Mouse (Mus musculus) neural tube, embryonic 13.5 days (tissue): ENCODE results near the gene Plekho2. TPM values are rescaled to one million over a fixed set of nuclear protein-coding genes. Genes with fewer than 3 reads are reported as not detected.

Experiments used
- ATAC-seq: fragments of 200-750 bp; cut with Nextera tagmentation; 2 replicates; pipeline ENCODE4 v1.8.0; 2017; ENCODE audit warnings: low read depth, mild to moderate bottlenecking, moderate TSS enrichment, moderate library complexity
- H3K27ac ChIP-seq: fragments of 300-500 bp; sonication (generic); replicated peaks from 2 replicates; pipeline ENCODE4 v1.5.1; 2015; ENCODE audit warnings: moderate library complexity, mild to moderate bottlenecking, inconsistent platforms
- H3K27me3 ChIP-seq: fragments of 300-500 bp; sonication (generic); 2 replicates; pipeline ENCODE4 v1.6.1; 2015; ENCODE audit warnings: mild to moderate bottlenecking, inconsistent platforms
- H3K36me3 ChIP-seq: fragments of 300-500 bp; sonication (generic); 2 replicates; pipeline ENCODE4 v1.6.1; 2015; ENCODE audit warnings: mild to moderate bottlenecking, inconsistent platforms
- H3K4me1 ChIP-seq: fragments of 300-500 bp; sonication (generic); replicated peaks from 2 replicates; pipeline ENCODE4 v1.6.1; 2015; ENCODE audit warnings: inconsistent platforms
- H3K4me2 ChIP-seq: fragments of 300-500 bp; sonication (generic); 2 replicates; pipeline ENCODE4 v1.6.1; 2015; ENCODE audit warnings: inconsistent platforms, mild to moderate bottlenecking, moderate library complexity
- H3K4me3 ChIP-seq: fragments of 300-500 bp; sonication (generic); 2 replicates; pipeline ENCODE4 v1.5.1; 2015; ENCODE audit warnings: mild to moderate bottlenecking, inconsistent platforms
- H3K9ac ChIP-seq: fragments of 300-500 bp; sonication (generic); 2 replicates; pipeline ENCODE4 v1.6.1; 2015; ENCODE audit warnings: moderate library complexity, mild to moderate bottlenecking, inconsistent platforms
- H3K9me3 ChIP-seq: fragments of 300-500 bp; sonication (generic); 2 replicates; pipeline ENCODE4 v1.6.1; 2016; ENCODE audit warnings: inconsistent platforms
- WGBS: fragments of 180-500 bp; shearing (Covaris S2); methylation state at CpG from one replicate; pipeline ENCODE4 v1.1.7; 2015; 5-methylcytosine and 5-hydroxymethylcytosine counted together
- polyA plus RNA-seq: library from polyadenylated mRNA; unstranded; fragments of >200 nt; fragmentation: Nextera tagmentation; extraction: Ambion mirVana; gene quantifications from 2 replicates; pipeline ENCODE4 v1.2.1, GENCODE M21; 2015

The Plekho2 gene
- polyA plus RNA-seq, 1 experiment from 2014 or later: 9.5 TPM

- Histone ChIP-seq H3K4me3 (no peak overlapping the region), H3K4me2 (no peak overlapping the region), H3K9ac (no peak overlapping the region), H3K36me3 (no peaks in the 10 kb centered on the region), H3K27ac (no peak overlapping the region), H3K4me1 (no peaks in the 10 kb centered on the region), H3K27me3 (no peaks in the 10 kb centered on the region), H3K9me3 (no peaks in the 10 kb centered on the region)
- 83% methylated on average over 10 of the region's 11 CpGs for WGBS
- no peak for ATAC-seq
Measured at GRCm38 (mm10) chr9:65535789-65536469, 43.9 kb downstream of the Plekho2 start.

GRCm38 (mm10) chr9:65535191-65535722, 44.6 kb downstream of the Plekho2 start:
- no peak overlapping the region for H3K4me3 ChIP-seq
- no peaks in the 10 kb centered on the region for H3K27me3 ChIP-seq
- no peaks in the 10 kb centered on the region for H3K4me1 ChIP-seq
- 76% methylated on average over 3 of the region's 3 CpGs for WGBS
- no peaks in the 10 kb centered on the region for H3K9me3 ChIP-seq
- H3K27ac ChIP-seq: no peak overlapping the region
- H3K9ac ChIP-seq: no peak overlapping the region
- H3K4me2 ChIP-seq: no peak overlapping the region
- no peaks in the 10 kb centered on the region for H3K36me3 ChIP-seq
- ATAC-seq: no peak

- no peaks in the 10 kb centered on the region for H3K9me3 ChIP-seq
- no peak overlapping the region for H3K27ac ChIP-seq
- H3K36me3 ChIP-seq: no peaks in the 10 kb centered on the region
- ATAC-seq: no peak
- no peak overlapping the region for H3K9ac ChIP-seq
- 83% methylated on average over 3 of the region's 3 CpGs for WGBS
- no peak overlapping the region for H3K4me2 ChIP-seq
- H3K4me1 ChIP-seq: no peaks in the 10 kb centered on the region
- no peak overlapping the region for H3K4me3 ChIP-seq
- no peaks in the 10 kb centered on the region for H3K27me3 ChIP-seq
Measured at GRCm38 (mm10) chr9:65534111-65534510, 45.7 kb downstream of the Plekho2 start.

- WGBS: 69% methylated on average over 8 of the region's 8 CpGs
- no peak overlapping the region for H3K4me3 ChIP-seq
- no peaks in the 10 kb centered on the region for H3K27me3 ChIP-seq
- no peaks in the 10 kb centered on the region for H3K36me3 ChIP-seq
- no peak overlapping the region for H3K27ac ChIP-seq
- H3K9ac ChIP-seq: no peak overlapping the region
- no peaks in the 10 kb centered on the region for H3K9me3 ChIP-seq
- H3K4me1 ChIP-seq: no peaks in the 10 kb centered on the region
- ATAC-seq: no peak
- H3K4me2 ChIP-seq: no peak overlapping the region
Measured at GRCm38 (mm10) chr9:65532986-65533385, 46.9 kb downstream of the Plekho2 start.

- Histone ChIP-seq H3K9me3 (no peaks in the 10 kb centered on the region), H3K27ac (no peak overlapping the region), H3K27me3 (no peaks in the 10 kb centered on the region), H3K36me3 (no peaks in the 10 kb centered on the region), H3K4me1 (no peaks in the 10 kb centered on the region), H3K4me3 (no peak overlapping the region), H3K4me2 (no peak overlapping the region), H3K9ac (no peak overlapping the region)
- 84% methylated on average over 5 of the region's 5 CpGs for WGBS
- ATAC-seq: no peak
Measured at GRCm38 (mm10) chr9:65531283-65531682, 48.6 kb downstream of the Plekho2 start.

GRCm38 (mm10) chr9:65529659-65530058, 50.2 kb downstream of the Plekho2 start:
- Histone ChIP-seq H3K4me2 (no peak overlapping the region), H3K4me1 (no peaks in the 10 kb centered on the region), H3K36me3 (no peaks in the 10 kb centered on the region), H3K9me3 (no peaks in the 10 kb centered on the region), H3K4me3 (no peak overlapping the region), H3K27me3 (no peaks in the 10 kb centered on the region), H3K9ac (no peak overlapping the region), H3K27ac (no peak overlapping the region)
- 62% methylated on average over 8 of the region's 8 CpGs for WGBS
- ATAC-seq: no peak

- Histone ChIP-seq H3K4me2 (no peak overlapping the region), H3K9me3 (no peaks in the 10 kb centered on the region), H3K36me3 (no peaks in the 10 kb centered on the region), H3K4me3 (no peak overlapping the region), H3K27ac (no peak overlapping the region), H3K27me3 (no peaks in the 10 kb centered on the region), H3K9ac (no peak overlapping the region), H3K4me1 (no peaks in the 10 kb centered on the region; the same call in 1 of the 2 replicates)
- 85% methylated on average over 6 of the region's 6 CpGs for WGBS
- no peak for ATAC-seq
Measured at GRCm38 (mm10) chr9:65528417-65529038, 51.3 kb downstream of the Plekho2 start.

GRCm38 (mm10) chr9:65525445-65526195, 54.2 kb downstream of the Plekho2 start:
- no peaks in the 10 kb centered on the region for H3K9me3 ChIP-seq
- H3K4me2 ChIP-seq: no peak overlapping the region
- WGBS: 86% methylated on average over 10 of the region's 10 CpGs
- no peaks in the 10 kb centered on the region for H3K27me3 ChIP-seq
- peaks cover 9% of the 10 kb centered on the region; the same call in 1 of the 2 replicates for H3K4me1 ChIP-seq
- no peak overlapping the region for H3K4me3 ChIP-seq
- no peak overlapping the region for H3K27ac ChIP-seq
- no peaks in the 10 kb centered on the region for H3K36me3 ChIP-seq
- no peak for ATAC-seq
- H3K9ac ChIP-seq: no peak overlapping the region

- Histone ChIP-seq H3K27ac (no peak overlapping the region), H3K27me3 (no peaks in the 10 kb centered on the region), H3K36me3 (no peaks in the 10 kb centered on the region), H3K9ac (no peak overlapping the region), H3K4me3 (no peak overlapping the region), H3K9me3 (no peaks in the 10 kb centered on the region), H3K4me1 (peaks cover 25% of the 10 kb centered on the region), H3K4me2 (peak overlapping the region; percentile 29)
- ATAC-seq: peak; percentile 76; the same call in 1 of the 2 replicates
- 24% methylated on average over 14 of the region's 14 CpGs for WGBS
Measured at GRCm38 (mm10) chr9:65523611-65524364, 56.1 kb downstream of the Plekho2 start.

GRCm38 (mm10) chr9:65520505-65520876, 59.3 kb downstream of the Plekho2 start:
- Histone ChIP-seq H3K27me3 (no peaks in the 10 kb centered on the region), H3K9me3 (no peaks in the 10 kb centered on the region), H3K27ac (peak overlapping the region; percentile 62), H3K4me2 (peak overlapping the region; percentile 64), H3K4me3 (peak overlapping the region; percentile 37), H3K36me3 (no peaks in the 10 kb centered on the region), H3K9ac (peak overlapping the region; percentile 65), H3K4me1 (peaks cover 25% of the 10 kb centered on the region)
- WGBS: 11% methylated on average over 11 of the region's 11 CpGs
- peak; percentile 61; the same call in 1 of the 2 replicates for ATAC-seq

- peak; percentile 89 for ATAC-seq
- peak within 1 kb of the TSS; percentile 62 for H3K27ac ChIP-seq
- 5% methylated on average over 25 of the region's 25 CpGs for WGBS
- peaks cover 25% of the 10 kb centered on the region for H3K4me1 ChIP-seq
- H3K36me3 ChIP-seq: no peaks in the 10 kb centered on the region
- H3K4me3 ChIP-seq: peak within 1 kb of the TSS; percentile 37
- H3K4me2 ChIP-seq: peak within 1 kb of the TSS; percentile 64
- no peaks in the 10 kb centered on the region for H3K27me3 ChIP-seq
- H3K9me3 ChIP-seq: no peaks in the 10 kb centered on the region
- H3K9ac ChIP-seq: peak within 1 kb of the TSS; percentile 65
Measured at GRCm38 (mm10) chr9:65519807-65520504, 59.9 kb downstream of the Plekho2 start, which contains the start of gene Ankdd1a. Ankdd1a (minus strand) TSS chr9:65520193.
